Mouse (Mus musculus): ENCODE data around the gene Opn1sw.

DNA sequence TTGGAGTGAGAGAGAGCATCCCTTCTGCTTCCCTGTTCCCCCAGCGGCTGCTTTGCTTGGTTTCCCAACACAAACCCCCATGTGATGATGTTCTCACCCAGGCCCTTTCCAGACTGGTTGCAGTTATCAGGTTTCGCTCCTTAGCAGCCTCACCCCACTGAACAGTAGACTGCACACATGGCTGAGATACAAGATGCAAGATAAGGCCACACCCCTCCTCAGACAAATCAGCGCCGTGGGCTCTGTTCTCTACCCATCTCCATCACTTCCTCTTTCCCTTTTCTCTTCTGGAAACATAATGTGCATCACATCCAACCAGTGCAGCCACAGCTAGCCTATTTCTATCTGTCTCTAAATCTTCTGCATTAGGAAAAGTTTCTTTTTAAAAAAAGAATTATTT lies 58.8 kb downstream of the Opn1sw start:
- TF ChIP-seq TAL1 (IDR thresholded peaks at IDR 0.05; ENCODE audit: low read length) (no peak), GATA1 (IDR thresholded peaks at IDR 0.05; ENCODE audit: low read length) (no peak)
